Mouse (Mus musculus): ENCODE measurements around the gene Hoxb5. TPM values are rescaled to one million over a fixed set of nuclear protein-coding genes. Genes with fewer than 3 reads are reported as not detected.

Gene Hoxb5
- polyA plus RNA-seq, 1 experiment from 2014 or later: 0.14 TPM

DNA sequence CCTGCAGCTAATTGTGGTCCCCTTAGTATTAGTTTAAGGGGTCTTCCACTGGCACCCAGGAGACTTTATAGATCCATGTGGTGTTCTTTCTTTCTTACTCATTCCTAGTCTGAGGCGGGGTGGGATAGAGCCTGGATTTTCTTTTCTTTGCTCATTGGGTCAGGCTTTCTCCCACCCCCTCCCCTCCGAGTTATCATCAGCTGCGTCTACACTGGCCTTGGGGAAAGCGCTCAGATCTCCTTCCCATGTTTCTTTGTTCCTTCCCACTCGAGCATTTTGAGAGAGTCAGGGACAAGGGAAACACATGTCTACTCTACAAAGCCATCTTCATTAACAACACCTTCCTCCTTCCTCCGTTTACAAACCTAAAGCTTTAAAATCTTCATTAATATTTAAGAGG lies 33.9 kb downstream of the Hoxb5 start:
- Histone ChIP-seq H3K36me3 (no peaks in the 10 kb centered on the region), H3K4me2 (no peak overlapping the region), H3K9ac (no peak overlapping the region), H3K9me3 (replicated peaks) (no peaks in the 10 kb centered on the region), H3K4me1 (replicated peaks) (peaks cover 16% of the 10 kb centered on the region), H3K4me3 (no peak overlapping the region), H3K27ac (ENCODE audit: poor library complexity, severe bottlenecking) (no peak overlapping the region), H3K27me3 (replicated peaks) (peaks cover 100% of the 10 kb centered on the region)
- ATAC-seq (ENCODE audit: insufficient number of reproducible peaks, low FRiP score): no peak
- 18% methylated on average over 6 of the region's 6 CpGs for WGBS

DNA sequence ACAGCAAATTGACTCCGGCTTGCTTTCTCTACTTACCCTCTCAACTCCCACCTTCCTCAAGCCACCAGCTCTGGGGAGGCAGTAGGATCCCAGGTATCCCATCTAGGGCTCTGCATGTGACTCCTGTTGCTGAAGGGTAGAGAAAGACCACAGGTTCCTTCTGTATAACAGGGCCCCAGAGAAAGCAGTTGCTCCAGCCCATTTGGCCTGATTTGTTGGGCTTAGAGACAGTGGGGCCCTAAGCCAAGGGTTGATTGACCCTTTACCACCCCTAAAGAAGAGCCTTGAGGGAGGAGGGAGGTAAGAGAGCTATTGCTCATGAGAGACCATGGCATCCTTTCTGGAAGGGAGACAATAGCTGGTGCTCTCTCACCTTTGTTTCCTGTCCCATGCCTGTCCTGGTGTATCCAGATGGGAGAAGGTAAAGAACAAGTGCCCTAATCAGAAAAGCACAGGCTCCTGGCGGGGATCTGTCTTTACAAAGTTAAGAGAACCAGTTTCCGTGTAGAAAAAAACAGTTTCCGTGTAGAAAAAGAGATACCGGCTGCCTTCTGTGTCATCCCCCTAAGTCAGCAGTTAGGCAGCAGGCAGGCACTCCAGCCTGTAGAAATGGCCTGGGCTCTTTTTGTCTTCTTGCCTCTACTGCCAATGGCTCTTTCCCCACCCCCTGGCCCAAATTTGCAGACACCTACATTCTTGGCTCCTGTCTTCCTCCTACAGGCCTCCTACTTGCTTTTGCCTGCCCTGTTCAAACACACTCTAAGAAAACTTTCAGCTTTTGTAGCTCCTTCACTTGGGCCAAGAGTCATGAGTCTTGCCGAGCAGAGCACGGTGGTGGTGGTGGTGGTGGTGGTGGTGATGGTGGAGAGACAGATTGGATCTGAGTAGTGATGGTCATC lies 36.1 kb downstream of the Hoxb5 start:
- Histone ChIP-seq H3K9me3 (replicated peaks) (no peaks in the 10 kb centered on the region), H3K4me2 (no peak overlapping the region), H3K4me3 (no peak overlapping the region), H3K36me3 (no peaks in the 10 kb centered on the region), H3K27me3 (replicated peaks) (peaks cover 100% of the 10 kb centered on the region), H3K9ac (no peak overlapping the region), H3K27ac (ENCODE audit: poor library complexity, severe bottlenecking) (no peak overlapping the region), H3K4me1 (replicated peaks) (peaks cover 12% of the 10 kb centered on the region)
- no peak for ATAC-seq (ENCODE audit: insufficient number of reproducible peaks, low FRiP score)
- WGBS: 36% methylated on average over 7 of the region's 7 CpGs

DNA sequence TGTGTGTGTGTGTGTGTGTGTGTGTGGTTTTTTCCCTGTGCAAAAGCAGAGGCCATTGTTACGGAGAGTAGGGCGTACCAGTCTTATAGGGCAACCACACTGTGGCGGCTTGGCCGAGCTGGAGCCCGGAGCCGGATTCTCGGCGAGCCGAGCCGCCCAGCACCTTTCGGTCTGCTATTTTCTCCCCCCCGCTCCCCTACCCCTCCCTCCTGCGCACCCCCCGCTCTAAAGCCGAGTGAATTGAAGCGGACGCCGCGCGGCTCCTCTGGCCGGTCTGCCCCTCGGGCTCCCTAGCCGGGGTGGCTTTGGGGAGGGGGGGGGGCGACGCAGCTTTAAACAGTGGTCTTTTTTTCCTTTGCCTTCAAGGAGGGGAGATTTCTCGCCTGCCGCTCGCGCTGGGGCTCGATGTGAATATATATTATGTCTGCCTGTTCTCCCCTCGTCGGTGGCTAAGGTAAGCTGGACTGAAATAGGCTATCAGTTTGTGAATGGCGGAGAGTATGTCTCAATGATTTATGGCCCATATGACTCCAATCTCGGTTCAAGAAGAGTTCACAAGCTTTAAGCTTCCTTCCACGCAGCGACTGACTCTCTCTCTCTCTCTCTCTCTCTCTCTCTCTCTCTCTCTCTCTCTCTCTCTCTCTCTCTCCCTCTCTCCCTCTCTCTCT lies 37.7 kb downstream of the Hoxb5 start:
- Histone ChIP-seq H3K9ac (0 out of 2 replicates have a peak overlapping the region, but pooled peaks have one; percentile 44), H3K27me3 (replicated peaks) (peaks cover 100% of the 10 kb centered on the region), H3K9me3 (replicated peaks) (no peaks in the 10 kb centered on the region), H3K4me2 (peak overlapping the region; percentile 63), H3K4me3 (peak overlapping the region; percentile 44), H3K36me3 (no peaks in the 10 kb centered on the region), H3K4me1 (replicated peaks) (peaks cover 19% of the 10 kb centered on the region), H3K27ac (ENCODE audit: poor library complexity, severe bottlenecking) (peak overlapping the region; percentile 14; the same call in 1 of the 2 replicates)
- ATAC-seq (ENCODE audit: insufficient number of reproducible peaks, low FRiP score): no peak
- 1% methylated on average over 30 of the region's 36 CpGs for WGBS

DNA sequence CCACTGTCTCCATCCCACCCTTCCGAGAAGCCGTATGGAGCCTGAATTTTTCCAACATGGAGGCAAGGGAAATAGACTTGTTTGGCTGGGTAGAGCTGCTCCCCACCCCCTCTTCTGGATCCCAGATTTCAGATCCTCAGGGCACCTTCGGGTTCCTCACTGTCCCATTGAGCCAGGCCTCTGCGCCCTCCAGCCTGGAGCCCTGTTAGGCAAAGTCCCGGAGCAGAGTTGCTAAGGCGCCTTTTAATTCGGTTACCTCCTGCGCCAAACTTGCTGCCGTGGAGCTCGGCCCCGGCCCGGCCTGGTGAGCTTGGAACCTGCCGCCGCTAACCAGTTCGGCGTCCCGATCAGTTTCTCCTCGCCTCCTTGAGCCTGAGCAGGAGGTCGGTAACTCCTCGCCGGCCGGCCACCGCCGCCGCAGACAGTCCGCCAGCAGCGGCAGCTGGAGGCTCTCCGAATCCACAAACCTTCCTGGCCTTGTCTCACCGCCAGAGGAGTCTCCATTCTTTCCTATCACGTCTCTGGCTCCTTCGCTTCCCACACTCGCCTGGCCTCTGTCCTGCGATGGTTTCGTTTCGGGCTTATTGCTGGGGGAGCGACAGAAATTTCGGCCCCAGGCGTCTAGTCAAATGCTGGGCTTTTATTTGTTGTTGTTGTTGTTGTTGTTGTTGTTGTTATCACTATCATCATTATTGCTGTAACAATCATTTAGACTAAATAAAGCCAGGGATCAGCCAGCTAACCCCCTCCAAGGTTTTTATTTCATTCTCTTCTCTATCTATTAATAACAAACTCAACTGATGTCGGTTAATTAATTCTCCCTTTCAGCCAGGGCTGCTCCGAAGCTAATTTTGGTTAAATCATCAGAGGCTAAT lies 38.8 kb downstream of the Hoxb5 start:
- H3K36me3 ChIP-seq: no peaks in the 10 kb centered on the region
- no peaks in the 10 kb centered on the region for H3K9me3 ChIP-seq (replicated peaks)
- H3K4me2 ChIP-seq: peak overlapping the region; percentile 63
- H3K9ac ChIP-seq: peak overlapping the region; percentile 43
- peak overlapping the region; percentile 30 for H3K27ac ChIP-seq (ENCODE audit: poor library complexity, severe bottlenecking)
- WGBS: 1% methylated on average over 40 of the region's 40 CpGs
- peaks cover 100% of the 10 kb centered on the region for H3K27me3 ChIP-seq (replicated peaks)
- H3K4me3 ChIP-seq: peak overlapping the region; percentile 44
- no peak for ATAC-seq (ENCODE audit: insufficient number of reproducible peaks, low FRiP score)
- H3K4me1 ChIP-seq (replicated peaks): peaks cover 24% of the 10 kb centered on the region

GRCm38 (mm10) chr11:96342576-96342930 lies 39.4 kb downstream of the Hoxb5 start:
- Histone ChIP-seq H3K4me1 (replicated peaks) (peaks cover 24% of the 10 kb centered on the region), H3K27ac (ENCODE audit: poor library complexity, severe bottlenecking) (no peak overlapping the region), H3K9me3 (replicated peaks) (no peaks in the 10 kb centered on the region), H3K4me2 (no peak overlapping the region), H3K27me3 (replicated peaks) (peaks cover 97% of the 10 kb centered on the region), H3K4me3 (no peak overlapping the region), H3K36me3 (no peaks in the 10 kb centered on the region), H3K9ac (no peak overlapping the region)
- WGBS: 20% methylated on average over 4 of the region's 4 CpGs
- no peak for ATAC-seq (ENCODE audit: insufficient number of reproducible peaks, low FRiP score)

DNA sequence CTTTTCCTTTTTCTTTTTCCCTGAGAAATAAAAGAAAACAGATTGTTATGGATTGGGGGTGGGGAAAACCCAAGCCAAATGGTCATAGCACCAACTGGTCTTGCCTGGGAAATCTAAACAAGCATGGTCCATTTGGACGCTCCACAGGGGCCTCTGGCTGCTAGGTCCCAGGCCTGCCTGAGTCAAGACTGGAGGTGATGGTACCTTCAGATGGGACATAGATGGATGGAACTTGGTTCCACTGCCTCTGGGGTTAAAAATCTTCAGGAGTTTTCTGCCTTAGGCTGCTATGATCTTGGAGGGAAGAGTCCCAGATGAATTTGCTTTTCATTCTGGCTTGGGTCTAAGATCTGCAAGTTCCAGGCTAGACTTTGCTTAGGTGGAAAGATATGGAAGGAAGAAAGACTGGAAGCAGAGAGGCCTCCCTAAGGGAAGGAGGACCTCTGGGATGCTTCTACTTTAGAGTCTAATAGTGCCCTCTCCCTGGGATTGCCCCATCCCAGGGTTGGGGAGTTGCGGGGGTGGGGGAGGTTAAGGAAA lies 40.1 kb downstream of the Hoxb5 start:
- no peak overlapping the region for H3K4me3 ChIP-seq
- no peak overlapping the region for H3K27ac ChIP-seq (ENCODE audit: poor library complexity, severe bottlenecking)
- 56% methylated on average over 2 of the region's 2 CpGs for WGBS
- no peaks in the 10 kb centered on the region for H3K9me3 ChIP-seq (replicated peaks)
- peaks cover 96% of the 10 kb centered on the region for H3K27me3 ChIP-seq (replicated peaks)
- no peak overlapping the region for H3K9ac ChIP-seq
- no peak overlapping the region for H3K4me2 ChIP-seq
- ATAC-seq (ENCODE audit: insufficient number of reproducible peaks, low FRiP score): no peak
- H3K36me3 ChIP-seq: no peaks in the 10 kb centered on the region
- H3K4me1 ChIP-seq (replicated peaks): peaks cover 24% of the 10 kb centered on the region

DNA sequence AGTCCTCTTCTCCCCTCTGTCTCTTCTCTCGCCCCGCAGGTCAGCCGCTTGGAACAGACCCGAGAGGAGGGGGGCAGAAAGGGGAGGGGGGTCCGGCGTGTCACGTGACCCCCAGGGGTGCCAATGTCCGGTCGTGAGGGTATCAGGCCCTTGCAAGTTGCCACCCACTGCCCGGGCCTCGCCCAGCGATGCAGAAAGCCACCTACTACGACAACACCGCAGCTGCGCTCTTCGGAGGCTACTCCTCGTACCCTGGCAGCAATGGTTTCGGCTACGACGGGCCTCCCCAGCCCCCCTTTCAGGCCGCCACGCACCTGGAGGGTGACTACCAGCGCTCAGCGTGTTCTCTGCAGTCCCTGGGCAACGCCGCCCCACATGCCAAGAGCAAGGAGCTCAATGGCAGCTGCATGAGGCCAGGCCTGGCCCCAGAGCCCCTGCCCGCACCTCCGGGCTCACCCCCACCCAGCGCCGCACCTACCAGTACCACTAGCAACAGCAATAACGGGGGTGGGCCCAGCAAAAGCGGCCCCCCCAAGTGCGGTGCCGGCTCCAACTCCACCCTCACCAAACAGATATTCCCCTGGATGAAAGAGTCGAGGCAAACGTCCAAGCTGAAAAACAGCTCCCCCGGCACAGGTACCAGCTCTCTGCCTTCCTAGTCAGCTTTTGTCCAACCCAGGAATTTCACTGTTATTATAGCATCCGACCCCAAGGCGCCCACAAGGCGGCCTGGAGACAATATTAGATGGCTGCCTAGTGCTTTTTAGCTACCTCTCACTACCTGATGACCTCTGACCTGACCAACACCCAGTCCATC lies 41.1 kb downstream of the Hoxb5 start:
- 12% methylated on average over 37 of the region's 40 CpGs for WGBS
- H3K4me1 ChIP-seq (replicated peaks): peaks cover 24% of the 10 kb centered on the region
- no peak overlapping the region for H3K9ac ChIP-seq
- H3K9me3 ChIP-seq (replicated peaks): no peaks in the 10 kb centered on the region
- no peaks in the 10 kb centered on the region for H3K36me3 ChIP-seq
- no peak for ATAC-seq (ENCODE audit: insufficient number of reproducible peaks, low FRiP score)
- 0 out of 2 replicates have a peak overlapping the region, but pooled peaks have one; percentile 48 for H3K4me3 ChIP-seq
- H3K27ac ChIP-seq (ENCODE audit: poor library complexity, severe bottlenecking): no peak overlapping the region
- peak overlapping the region; percentile 30 for H3K4me2 ChIP-seq
- H3K27me3 ChIP-seq (replicated peaks): peaks cover 96% of the 10 kb centered on the region

DNA sequence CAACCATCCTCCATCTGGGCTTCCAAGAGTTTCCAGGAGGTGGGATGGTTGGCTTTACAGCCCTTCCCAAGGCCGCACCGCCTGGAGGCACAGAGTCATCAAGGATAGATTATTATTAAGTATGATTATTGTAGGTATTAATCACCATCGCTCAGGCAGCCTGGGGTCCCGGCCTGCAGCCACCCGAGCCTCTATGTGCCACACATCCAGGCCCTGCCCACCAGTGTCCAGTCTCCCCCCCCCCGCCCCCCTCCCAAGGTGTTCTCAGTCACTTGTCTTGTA lies 41.7 kb downstream of the Hoxb5 start:
- Histone ChIP-seq H3K27me3 (replicated peaks) (peaks cover 96% of the 10 kb centered on the region), H3K27ac (ENCODE audit: poor library complexity, severe bottlenecking) (no peak overlapping the region), H3K9ac (no peak overlapping the region), H3K4me3 (peak overlapping the region; percentile 48; the same call in 1 of the 2 replicates), H3K4me1 (replicated peaks) (peaks cover 27% of the 10 kb centered on the region), H3K4me2 (peak overlapping the region; percentile 68), H3K9me3 (replicated peaks) (no peaks in the 10 kb centered on the region), H3K36me3 (no peaks in the 10 kb centered on the region)
- WGBS: 24% methylated on average over 6 of the region's 6 CpGs
- no peak for ATAC-seq (ENCODE audit: insufficient number of reproducible peaks, low FRiP score)

DNA sequence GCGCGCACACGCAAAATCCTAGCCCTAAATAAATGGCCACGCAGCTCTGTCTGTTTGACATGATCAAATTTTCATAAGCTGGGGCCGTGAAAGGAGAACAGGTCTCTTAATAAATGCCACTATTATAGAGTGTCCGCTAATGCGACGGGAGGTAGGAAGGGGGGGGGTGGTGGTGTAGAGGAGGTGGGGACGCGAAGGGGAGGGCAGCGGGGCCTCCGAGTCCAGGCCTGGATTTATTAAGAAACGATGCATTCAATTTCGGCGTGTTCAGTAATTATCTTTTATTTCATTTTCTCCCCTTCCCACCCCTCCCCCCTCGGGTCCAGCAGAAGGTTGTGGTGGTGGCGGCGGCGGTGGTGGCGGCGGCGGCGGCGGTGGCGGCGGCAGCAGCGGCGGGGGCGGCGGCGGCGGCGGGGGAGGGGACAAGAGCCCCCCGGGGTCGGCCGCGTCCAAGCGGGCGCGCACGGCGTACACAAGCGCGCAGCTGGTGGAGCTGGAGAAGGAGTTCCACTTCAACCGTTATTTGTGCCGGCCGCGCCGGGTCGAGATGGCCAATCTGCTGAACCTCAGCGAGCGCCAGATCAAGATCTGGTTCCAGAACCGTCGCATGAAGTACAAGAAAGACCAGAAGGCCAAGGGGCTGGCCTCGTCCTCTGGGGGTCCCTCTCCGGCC lies 42.2 kb downstream of the Hoxb5 start:
- 4% methylated on average over 42 of the region's 56 CpGs for WGBS
- Histone ChIP-seq H3K4me3 (peak overlapping the region; percentile 48), H3K4me2 (peak overlapping the region; percentile 68), H3K27me3 (replicated peaks) (peaks cover 95% of the 10 kb centered on the region), H3K9ac (peak overlapping the region; percentile 50), H3K4me1 (replicated peaks) (peaks cover 28% of the 10 kb centered on the region), H3K9me3 (replicated peaks) (no peaks in the 10 kb centered on the region), H3K36me3 (no peaks in the 10 kb centered on the region), H3K27ac (ENCODE audit: poor library complexity, severe bottlenecking) (no peak overlapping the region)
- ATAC-seq (ENCODE audit: insufficient number of reproducible peaks, low FRiP score): no peak

Data from heart, embryonic 12.5 days (tissue).